Mouse (Mus musculus) neural tube, embryonic 14.5 days (tissue): ENCODE results near the gene Hist1h2ah. TPM values are rescaled to one million over a fixed set of nuclear protein-coding genes. Genes with fewer than 3 reads are reported as not detected.

ENCODE experiments used
- ATAC-seq: fragments of 200-750 bp; cut with Nextera tagmentation; 2 replicates; pipeline ENCODE4 v1.8.0; 2017; ENCODE audit warnings: low read depth, mild to moderate bottlenecking, moderate TSS enrichment, moderate library complexity
- H3K27ac ChIP-seq: fragments of 300-500 bp; sonication (generic); 2 replicates; pipeline ENCODE4 v1.5.1; 2014; ENCODE audit warnings: low read depth, mild to moderate bottlenecking, control low read depth, low read length, moderate library complexity, mixed read lengths
- H3K27me3 ChIP-seq: fragments of 300-500 bp; sonication (generic); 2 replicates; pipeline ENCODE4 v1.6.1; 2014; ENCODE audit warnings: low read length; ENCODE audit not compliant: control insufficient read depth, insufficient read depth
- H3K36me3 ChIP-seq: fragments of 300-500 bp; sonication (generic); 2 replicates; pipeline ENCODE4 v1.6.1; 2014; ENCODE audit warnings: low read length, mixed read lengths; ENCODE audit not compliant: control insufficient read depth, insufficient read depth
- H3K4me1 ChIP-seq: fragments of 300-500 bp; sonication (generic); 2 replicates; pipeline ENCODE4 v1.6.1; 2014; ENCODE audit warnings: low read length; ENCODE audit not compliant: control insufficient read depth, insufficient read depth
- H3K4me2 ChIP-seq: fragments of 300-500 bp; sonication (generic); 2 replicates; pipeline ENCODE4 v1.6.1; 2014; ENCODE audit warnings: mild to moderate bottlenecking, low read depth, low read length, control low read depth
- H3K4me3 ChIP-seq: fragments of 300-500 bp; sonication (generic); 2 replicates; pipeline ENCODE4 v1.5.1; 2014; ENCODE audit warnings: low read depth, low read length, control low read depth, mixed read lengths
- H3K9ac ChIP-seq: fragments of 300-500 bp; sonication (generic); replicated peaks from 2 replicates; pipeline ENCODE4 v1.6.1; 2014; ENCODE audit warnings: low read depth, mild to moderate bottlenecking, control low read depth, low read length, mixed read lengths
- H3K9me3 ChIP-seq: fragments of 300-500 bp; sonication (generic); 2 replicates; pipeline ENCODE4 v1.6.1; 2016; ENCODE audit warnings: low read length; ENCODE audit not compliant: control insufficient read depth
- WGBS: fragments of 180-500 bp; shearing (Covaris S2); extraction: QIAGEN DNeasy Blood & Tissue Kit; methylation state at CpG from one replicate; pipeline ENCODE4 v1.1.7; 2014; 5-methylcytosine and 5-hydroxymethylcytosine counted together
- microRNA-seq: library from miRNA; unstranded; fragments of <30 nt; microRNA quantifications from one replicate; pipeline ENCODE4, GENCODE M21; 2016
- polyA plus RNA-seq: library from polyadenylated mRNA; unstranded; fragments of >200 nt; fragmentation: Nextera tagmentation; extraction: Ambion mirVana; gene quantifications from 2 replicates; pipeline ENCODE4 v1.2.1, GENCODE M21; 2014

Hist1h2ah gene
- polyA plus RNA-seq, 1 experiment from 2014 or later = not detected

- H3K4me1 ChIP-seq = no peaks in the 10 kb centered on the region
- H3K9ac ChIP-seq = no peak overlapping the region
- ATAC-seq = peak; percentile 44; the same call in 1 of the 2 replicates
- under 1% methylated on average over 21 of the region's 21 CpGs for WGBS
- H3K36me3 ChIP-seq = no peaks in the 10 kb centered on the region
- no peaks in the 10 kb centered on the region for H3K9me3 ChIP-seq
- 0 out of 2 replicates have a peak overlapping the region, but pooled peaks have one; percentile 12 for H3K4me3 ChIP-seq
- H3K4me2 ChIP-seq = peak overlapping the region; percentile 16; the same call in 1 of the 2 replicates
- peaks cover 58% of the 10 kb centered on the region for H3K27me3 ChIP-seq
- no peak overlapping the region for H3K27ac ChIP-seq
Measured at GRCm38 (mm10) chr13:21995331-21995914, 39.9 kb downstream of the Hist1h2ah start.

- Histone ChIP-seq H3K36me3 (no peaks in the 10 kb centered on the region), H3K9ac (no peak overlapping the region), H3K9me3 (no peaks in the 10 kb centered on the region), H3K4me3 (0 out of 2 replicates have a peak overlapping the region, but pooled peaks have one; percentile 12), H3K27ac (no peak overlapping the region), H3K4me1 (no peaks in the 10 kb centered on the region), H3K27me3 (peaks cover 53% of the 10 kb centered on the region), H3K4me2 (peak overlapping the region; percentile 16; the same call in 1 of the 2 replicates)
- no peak for ATAC-seq
- WGBS = 7% methylated on average over 8 of the region's 8 CpGs
Measured at GRCm38 (mm10) chr13:21994896-21995295, 40.5 kb downstream of the Hist1h2ah start.

- H3K9me3 ChIP-seq = no peaks in the 10 kb centered on the region
- H3K27ac ChIP-seq = no peak overlapping the region
- no peak overlapping the region for H3K4me3 ChIP-seq
- no peak for ATAC-seq
- 2% methylated on average over 22 of the region's 22 CpGs for WGBS
- peaks cover 48% of the 10 kb centered on the region for H3K27me3 ChIP-seq
- H3K4me2 ChIP-seq = no peak overlapping the region
- H3K4me1 ChIP-seq = no peaks in the 10 kb centered on the region
- H3K36me3 ChIP-seq = no peaks in the 10 kb centered on the region
- H3K9ac ChIP-seq = no peak overlapping the region
Measured at GRCm38 (mm10) chr13:21993957-21994738, 41.2 kb downstream of the Hist1h2ah start.

- H3K27me3 ChIP-seq = peaks cover 33% of the 10 kb centered on the region
- no peaks in the 10 kb centered on the region for H3K4me1 ChIP-seq
- no peak overlapping the region for H3K4me2 ChIP-seq
- no peaks in the 10 kb centered on the region for H3K9me3 ChIP-seq
- H3K36me3 ChIP-seq = no peaks in the 10 kb centered on the region
- H3K4me3 ChIP-seq = no peak overlapping the region
- WGBS = 86% methylated on average over 5 of the region's 5 CpGs
- no peak overlapping the region for H3K27ac ChIP-seq
- ATAC-seq = no peak
- H3K9ac ChIP-seq = no peak overlapping the region
Measured at GRCm38 (mm10) chr13:21992550-21992949, 42.8 kb downstream of the Hist1h2ah start.

Small RNAs within 50 kb of the gene (microRNA-seq; reads per million reads assigned to microRNA genes)
- gene Gm26300 (not detected), gene Gm44390 (not detected), gene Gm44486 (not detected)

Other genes starting within 250 kb of the Hist1h2ah start
- not detected in 2 replicates for gene Hist1h2an, start 248.3 kb downstream of the Hist1h2ah start, polyA plus RNA-seq
- 0.54 TPM in 1 of 2 replicates, not detected in the other for gene Hist1h2bp, start 248.1 kb downstream of the Hist1h2ah start, polyA plus RNA-seq
- gene Hist1h2bq, start 225.4 kb downstream of the Hist1h2ah start, polyA plus RNA-seq = 2.4 and 4.5 TPM in 2 replicates
- not detected in 2 replicates for gene Hist1h2ao, start 225.1 kb downstream of the Hist1h2ah start, polyA plus RNA-seq
- 1.5 TPM in 1 of 2 replicates, not detected in the other for gene Hist1h4m, start 223.8 kb downstream of the Hist1h2ah start, polyA plus RNA-seq
- gene Hist1h4n, start 203.4 kb downstream of the Hist1h2ah start, polyA plus RNA-seq = 4.7 and 7.3 TPM in 2 replicates
- gene Hist1h2ap, start 202.1 kb downstream of the Hist1h2ah start, polyA plus RNA-seq = 268 and 373 TPM in 2 replicates
- gene Hist1h2br, start 201.8 kb downstream of the Hist1h2ah start, polyA plus RNA-seq = 2.4 and 4.8 TPM in 2 replicates
- 16.4 and 17.1 TPM in 2 replicates for gene Zfp184, start 90.5 kb downstream of the Hist1h2ah start, polyA plus RNA-seq
- gene Pom121l2, start 54.4 kb downstream of the Hist1h2ah start, polyA plus RNA-seq = not detected in 2 replicates
- not detected in 2 replicates for gene Prss16, start 25.8 kb downstream of the Hist1h2ah start, polyA plus RNA-seq
- 0.98 TPM in 1 of 2 replicates, not detected in the other for gene Hist1h2bk, start 302 bp upstream of the Hist1h2ah start, polyA plus RNA-seq
- 5.7 and 5.8 TPM in 2 replicates for gene Hist1h4i, start 5.8 kb upstream of the Hist1h2ah start, polyA plus RNA-seq
- gene Hist1h2ag, start 7.4 kb upstream of the Hist1h2ah start, polyA plus RNA-seq = 2.9 and 3.8 TPM in 2 replicates
- gene Hist1h2bj, start 7.6 kb upstream of the Hist1h2ah start, polyA plus RNA-seq = 1.4 and 1.9 TPM in 2 replicates
- not detected in 2 replicates for gene Vmn1r188, start 48.9 kb upstream of the Hist1h2ah start, polyA plus RNA-seq
- gene Vmn1r189, start 70.3 kb upstream of the Hist1h2ah start, polyA plus RNA-seq = not detected in 2 replicates
- gene Vmn1r191, start 148.4 kb upstream of the Hist1h2ah start, polyA plus RNA-seq = not detected in 2 replicates
- not detected in 2 replicates for gene Vmn1r192, start 155.6 kb upstream of the Hist1h2ah start, polyA plus RNA-seq
- gene Vmn1r193, start 187.6 kb upstream of the Hist1h2ah start, polyA plus RNA-seq = 0.15 TPM in 1 of 2 replicates, not detected in the other
- not detected in 2 replicates for gene Vmn1r194, start 208.6 kb upstream of the Hist1h2ah start, polyA plus RNA-seq
- gene Vmn1r195, start 235.0 kb upstream of the Hist1h2ah start, polyA plus RNA-seq = not detected in 2 replicates